Mouse (Mus musculus): ENCODE data around the gene Itpa.
"Not testable (repeated sequence)": the region's sequence is repeated elsewhere in the genome, so short reads cannot be mapped to it uniquely, and the experiment has no call there.

Itpa gene

GRCm38 (mm10) chr2:130667559-130667958 lies at the start of gene Itpa:
Gene Itpa, plus strand, starts transcription at chr2:130667610.
- DNase-seq (ENCODE audit: low read depth, low spot score) = peak; percentile 93

GRCm38 (mm10) chr2:130618972-130619371 lies 48.4 kb upstream of the Itpa start:
- no peak for DNase-seq (ENCODE audit: low read depth, low spot score)

- DNase-seq (ENCODE audit: low read depth, low spot score) = peak; percentile 79
Observed at GRCm38 (mm10) chr2:130628424-130628823, 39.0 kb upstream of the Itpa start.

DNA sequence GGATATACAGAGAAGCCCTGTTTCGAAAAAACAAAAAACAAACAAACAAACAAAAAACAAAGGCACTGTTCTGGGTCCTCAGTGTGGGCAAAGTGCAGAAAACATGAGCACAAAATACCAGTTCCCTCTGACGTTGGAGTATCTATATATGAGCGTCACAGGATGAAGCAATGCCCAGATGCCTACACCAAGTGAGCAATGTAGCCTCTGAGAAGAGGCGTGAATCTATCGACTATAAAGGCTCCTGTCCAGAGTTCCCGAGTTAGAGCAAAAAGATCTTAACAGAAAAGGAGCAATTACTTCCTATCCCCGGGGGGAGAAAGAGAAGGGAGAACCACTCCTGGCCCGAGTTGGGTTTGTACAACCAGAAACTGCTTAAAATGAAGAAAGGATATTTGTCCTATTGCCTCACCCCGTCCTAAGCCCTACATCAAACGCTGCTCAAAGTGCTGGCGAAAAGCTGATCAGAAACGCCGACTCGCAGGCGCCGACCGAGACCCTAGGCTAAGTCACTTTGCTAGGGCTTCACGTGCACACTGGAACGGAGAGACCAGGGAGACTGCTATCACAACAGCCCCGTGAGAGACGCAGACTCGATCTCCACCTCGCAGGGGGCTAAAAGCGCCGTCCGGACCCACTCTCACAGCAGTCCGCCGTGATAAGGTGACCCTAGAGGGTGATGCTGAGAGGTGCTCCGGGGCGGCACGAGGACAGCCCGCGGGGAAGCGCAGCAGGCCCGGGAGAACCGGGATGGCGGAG lies 38.2 kb upstream of the Itpa start:
- no peak for DNase-seq (ENCODE audit: low read depth, low spot score)

DNA sequence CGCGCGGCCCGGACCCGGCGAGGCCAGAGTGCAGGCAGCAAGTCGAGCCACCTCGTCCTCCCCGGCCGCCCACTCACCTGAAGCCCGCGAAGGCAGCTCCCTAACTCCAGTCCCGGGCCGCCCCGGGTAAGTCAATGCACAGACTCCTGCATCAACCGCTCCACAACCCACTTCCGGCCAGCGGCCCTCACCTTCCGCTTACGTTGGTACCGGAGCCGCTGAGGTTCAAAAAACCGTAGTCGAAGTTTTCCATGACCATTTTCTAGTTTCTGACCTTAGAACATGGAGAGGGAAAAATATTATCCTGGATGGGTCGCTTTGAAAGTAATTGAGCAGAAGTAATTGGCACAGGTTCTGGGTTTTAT lies 37.6 kb upstream of the Itpa start, which contains the start of the genes Fastkd5 and Ubox5:
Fastkd5 (minus strand) TSS at position 189 of the 365 bp plus-strand sequence.
Ubox5 (minus strand) TSS at position 200 of the 365 bp plus-strand sequence.
- DNase-seq (ENCODE audit: low read depth, low spot score) = peak; percentile 86

DNA sequence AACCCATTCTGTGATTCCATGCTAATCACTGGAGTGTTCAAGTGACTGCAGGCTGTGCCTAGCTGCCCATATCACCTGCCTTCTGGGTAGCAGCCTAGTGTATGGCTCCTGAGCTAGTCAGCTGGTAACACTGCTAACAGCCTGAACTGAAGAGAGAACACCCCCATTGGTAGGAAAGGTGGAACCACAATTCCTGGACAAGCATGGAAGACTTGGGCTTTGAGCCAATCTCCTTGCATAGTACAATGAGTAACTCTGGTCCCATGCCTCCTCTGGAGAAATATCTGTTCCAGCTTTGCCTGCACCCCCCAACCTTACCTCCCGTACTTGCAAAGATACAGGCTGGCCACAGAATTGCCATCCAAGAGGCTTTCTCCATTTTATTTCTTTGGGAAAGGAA lies 35.0 kb upstream of the Itpa start:
- DNase-seq (ENCODE audit: low read depth, low spot score) = no peak

GRCm38 (mm10) chr2:130632887-130633675 lies 34.3 kb upstream of the Itpa start:
- DNase-seq (ENCODE audit: low read depth, low spot score) = peak; percentile 68

GRCm38 (mm10) chr2:130634006-130634738 lies 33.2 kb upstream of the Itpa start:
- no peak for DNase-seq (ENCODE audit: low read depth, low spot score)

DNA sequence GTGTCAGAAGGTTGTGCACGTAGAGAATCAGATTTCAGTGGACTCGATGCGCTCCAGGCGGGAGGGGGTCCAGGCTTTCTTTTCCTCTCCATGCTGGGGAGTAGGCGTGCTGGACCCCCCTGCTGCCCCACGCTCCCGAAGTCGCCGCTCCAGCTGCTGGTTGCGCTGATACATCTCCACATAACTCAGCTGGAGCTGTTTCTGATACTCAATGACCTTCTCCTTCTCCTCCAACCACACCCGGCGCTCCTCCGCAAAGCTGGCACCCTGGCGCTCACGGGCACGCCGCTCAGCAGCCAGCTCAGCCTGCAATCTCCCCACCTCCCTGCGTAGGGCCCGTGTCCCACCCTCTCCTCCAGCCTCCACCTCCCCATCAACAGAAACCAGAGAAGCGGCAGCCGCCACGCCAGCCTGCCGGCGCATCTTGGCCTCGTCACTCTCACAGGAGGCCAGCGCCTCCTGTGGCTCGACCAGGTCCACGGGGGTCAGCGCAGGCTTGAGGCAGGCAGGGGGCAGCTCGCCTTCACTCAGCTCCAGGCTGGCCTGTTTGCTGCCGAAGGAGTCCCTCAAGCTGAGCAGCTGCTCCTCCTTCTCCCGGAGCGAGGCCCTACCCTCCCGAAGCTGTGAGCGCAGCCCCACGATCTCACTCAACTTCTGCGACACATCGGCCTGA lies 32.5 kb upstream of the Itpa start:
- DNase-seq (ENCODE audit: low read depth, low spot score) = no peak

- no peak for DNase-seq (ENCODE audit: low read depth, low spot score)
Observed at GRCm38 (mm10) chr2:130635847-130636246, 31.6 kb upstream of the Itpa start.

DNA sequence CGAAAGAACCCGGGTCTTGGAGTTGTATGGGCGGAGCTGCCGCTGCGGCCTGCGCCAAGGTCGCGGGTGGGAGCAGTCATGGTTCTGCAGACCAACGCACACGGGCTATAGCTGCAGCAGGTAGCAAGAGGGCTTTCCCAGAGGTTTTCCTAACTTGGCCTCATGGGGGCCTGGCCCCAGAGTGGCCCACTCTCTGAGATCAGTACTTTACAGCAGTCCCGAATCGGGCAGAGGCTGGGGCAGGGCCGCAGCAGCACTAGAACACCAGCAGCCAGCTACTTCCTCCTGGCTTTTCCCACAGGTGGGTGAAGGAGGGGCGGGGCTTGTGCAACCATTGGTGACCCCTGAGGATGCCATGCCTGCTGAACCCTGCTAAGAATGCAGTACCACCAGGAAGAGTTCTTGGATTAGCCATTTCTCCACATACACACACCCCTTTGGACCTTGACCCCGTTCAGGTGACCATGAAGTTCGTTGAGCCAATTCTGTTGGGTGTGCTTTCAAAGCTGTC lies 29.3 kb upstream of the Itpa start:
- DNase-seq (ENCODE audit: low read depth, low spot score) = peak; percentile 61

DNA sequence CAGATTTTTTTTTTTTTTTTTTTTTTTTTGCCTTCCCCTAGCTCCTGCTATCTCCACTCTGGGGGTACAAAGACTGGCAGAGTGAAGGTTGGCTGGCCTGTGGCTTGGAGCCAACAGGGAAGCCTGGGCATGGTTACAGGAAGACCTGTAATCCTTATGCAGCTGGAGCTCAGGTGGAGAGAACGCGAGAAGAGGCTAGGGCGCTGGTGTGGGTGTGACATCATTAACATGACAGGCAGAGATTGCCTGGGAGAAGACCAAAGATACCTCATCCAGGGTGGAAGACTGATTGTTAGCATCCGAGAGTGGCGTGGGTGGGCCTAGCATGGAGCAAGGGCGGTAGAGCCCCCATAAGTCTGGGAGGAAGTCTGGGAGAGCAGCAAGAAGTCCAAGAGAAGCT lies 28.1 kb upstream of the Itpa start:
- DNase-seq (ENCODE audit: low read depth, low spot score) = peak; percentile 51

GRCm38 (mm10) chr2:130641351-130642025 lies 25.9 kb upstream of the Itpa start:
- no peak for DNase-seq (ENCODE audit: low read depth, low spot score)

GRCm38 (mm10) chr2:130642197-130642660 lies 25.2 kb upstream of the Itpa start:
- DNase-seq (ENCODE audit: low read depth, low spot score) = no peak

DNA sequence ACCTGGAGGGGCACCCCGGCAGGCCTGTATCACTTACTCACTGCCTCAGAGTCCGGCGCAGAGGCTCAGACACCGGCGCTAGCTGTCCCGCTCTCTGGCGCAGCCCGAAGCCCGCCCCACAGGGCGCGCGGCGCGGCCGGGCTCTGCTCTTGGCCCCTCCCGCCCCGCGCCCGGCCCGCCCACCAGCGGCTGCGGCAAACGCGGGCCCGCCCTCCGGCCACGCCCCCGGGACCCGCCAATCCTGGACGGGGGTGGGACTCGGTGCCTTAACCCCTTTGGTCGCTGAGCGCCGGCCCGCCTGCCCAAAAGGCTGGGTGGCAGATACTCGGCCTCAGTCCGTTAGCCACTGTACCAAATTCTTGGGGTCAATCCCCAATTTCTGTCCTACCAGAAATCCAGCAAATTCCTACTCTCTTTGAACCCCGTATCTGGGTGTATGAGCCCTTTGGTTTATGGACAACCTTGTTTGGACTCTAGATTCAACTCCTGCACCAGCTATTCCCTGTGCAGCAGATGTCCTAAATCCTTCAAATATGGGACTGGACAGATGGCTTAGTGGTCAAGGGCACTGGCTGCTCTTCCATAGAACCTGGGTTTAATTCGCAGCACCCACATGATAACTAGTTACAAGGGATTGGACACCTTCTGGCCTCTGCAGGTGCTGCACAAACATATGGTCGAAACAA lies 24.6 kb upstream of the Itpa start, which contains the start of gene Lzts3:
Lzts3 (minus strand) TSS at position 120 of the 686 bp plus-strand sequence.
- DNase-seq (ENCODE audit: low read depth, low spot score) = peak; percentile 77

DNA sequence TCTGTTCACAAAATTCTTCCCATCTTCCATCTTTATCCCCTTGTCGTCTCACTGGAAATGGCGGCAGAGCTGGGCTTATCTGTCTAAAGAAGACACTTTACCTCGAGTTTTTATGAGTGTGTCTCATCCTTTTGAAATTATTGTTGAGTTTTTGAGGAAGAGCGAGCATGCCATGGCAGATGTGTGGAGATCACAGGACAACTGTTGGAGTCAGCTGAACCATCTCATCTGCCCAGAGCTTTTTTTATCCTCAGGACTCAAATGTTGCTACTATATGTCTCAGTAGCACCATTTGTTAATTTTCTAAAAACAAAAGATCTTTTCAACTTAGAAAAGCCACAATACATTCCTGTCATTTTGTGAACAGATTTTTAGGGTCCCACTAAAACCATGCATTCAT lies 22.2 kb upstream of the Itpa start:
- DNase-seq (ENCODE audit: low read depth, low spot score) = no peak

DNA sequence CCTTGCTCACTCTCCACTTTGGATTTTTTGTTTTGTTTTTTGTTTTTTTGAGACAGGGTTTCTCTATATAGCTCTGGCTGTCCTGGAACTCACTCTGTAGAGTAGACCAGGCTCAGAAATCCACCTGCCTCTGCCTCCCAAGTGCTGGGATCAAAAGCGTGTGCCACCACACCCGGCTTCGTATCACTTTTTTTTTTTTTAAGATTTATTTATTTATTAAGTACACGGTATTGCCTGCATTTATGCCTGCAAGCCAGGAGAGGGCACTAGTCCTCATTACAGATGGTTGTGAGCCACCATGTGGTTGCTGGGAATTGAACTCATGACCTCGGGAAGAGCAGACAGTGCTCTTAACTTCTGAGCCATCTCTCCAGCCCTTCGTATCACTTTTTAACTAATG lies 18.4 kb upstream of the Itpa start:
- not testable (repeated sequence) for DNase-seq (ENCODE audit: low read depth, low spot score)

- DNase-seq (ENCODE audit: low read depth, low spot score) = no peak
Observed at GRCm38 (mm10) chr2:130653303-130653702, 14.1 kb upstream of the Itpa start.

GRCm38 (mm10) chr2:130653760-130654159 lies 13.7 kb upstream of the Itpa start:
- no peak for DNase-seq (ENCODE audit: low read depth, low spot score)
